Mouse (Mus musculus) liver, embryonic 13.5 days (tissue): Measurements from ENCODE around the gene Tjp2. TPM values are rescaled to one million over a fixed set of nuclear protein-coding genes. Genes with fewer than 3 reads are reported as not detected.

Experiments
- ATAC-seq: fragments of 200-750 bp; cut with Nextera tagmentation; 2 replicates; pipeline ENCODE4 v1.8.0; 2017; ENCODE audit warnings: low read depth, mild to moderate bottlenecking, moderate number of reproducible peaks, moderate library complexity
- DNase-seq: peaks from one replicate; pipeline ENCODE4 v3.0.0; 2022
- H3K27ac ChIP-seq: fragments of 300-500 bp; sonication (generic); 2 replicates; pipeline ENCODE4 v1.5.1; 2015; ENCODE audit warnings: moderate library complexity, mild to moderate bottlenecking, inconsistent platforms
- H3K27me3 ChIP-seq: fragments of 300-500 bp; sonication (generic); 2 replicates; pipeline ENCODE4 v1.6.1; 2015; ENCODE audit warnings: mild to moderate bottlenecking, inconsistent platforms
- H3K36me3 ChIP-seq: fragments of 300-500 bp; sonication (generic); 2 replicates; pipeline ENCODE4 v1.6.1; 2015; ENCODE audit warnings: mild to moderate bottlenecking, inconsistent platforms
- H3K4me1 ChIP-seq: fragments of 300-500 bp; sonication (generic); replicated peaks from 2 replicates; pipeline ENCODE4 v1.6.1; 2015; ENCODE audit warnings: inconsistent platforms
- H3K4me2 ChIP-seq: fragments of 300-500 bp; sonication (generic); 2 replicates; pipeline ENCODE4 v1.6.1; 2015; ENCODE audit warnings: inconsistent platforms, mild to moderate bottlenecking, moderate library complexity
- H3K4me3 ChIP-seq: fragments of 300-500 bp; sonication (generic); replicated peaks from 2 replicates; pipeline ENCODE4 v1.5.1; 2015; ENCODE audit warnings: mild to moderate bottlenecking, inconsistent platforms
- H3K9ac ChIP-seq: fragments of 300-500 bp; sonication (generic); 2 replicates; pipeline ENCODE4 v1.6.1; 2015; ENCODE audit warnings: mild to moderate bottlenecking, inconsistent platforms
- H3K9me3 ChIP-seq: fragments of 300-500 bp; sonication (generic); replicated peaks from 2 replicates; pipeline ENCODE4 v1.6.1; 2016; ENCODE audit warnings: inconsistent platforms
- WGBS: fragments of 180-500 bp; shearing (Covaris S2); methylation state at CpG from one replicate; pipeline ENCODE4 v1.1.7; 2015; ENCODE audit not compliant: insufficient replicate concordance; 5-methylcytosine and 5-hydroxymethylcytosine counted together
- polyA plus RNA-seq: library from polyadenylated mRNA; unstranded; fragments of >200 nt; fragmentation: Nextera tagmentation; extraction: Ambion mirVana; gene quantifications from 2 replicates; pipeline ENCODE4 v1.2.1, GENCODE M21; 2015

Gene Tjp2
- polyA plus RNA-seq, 1 experiment from 2014 or later = 4.7 TPM

DNA sequence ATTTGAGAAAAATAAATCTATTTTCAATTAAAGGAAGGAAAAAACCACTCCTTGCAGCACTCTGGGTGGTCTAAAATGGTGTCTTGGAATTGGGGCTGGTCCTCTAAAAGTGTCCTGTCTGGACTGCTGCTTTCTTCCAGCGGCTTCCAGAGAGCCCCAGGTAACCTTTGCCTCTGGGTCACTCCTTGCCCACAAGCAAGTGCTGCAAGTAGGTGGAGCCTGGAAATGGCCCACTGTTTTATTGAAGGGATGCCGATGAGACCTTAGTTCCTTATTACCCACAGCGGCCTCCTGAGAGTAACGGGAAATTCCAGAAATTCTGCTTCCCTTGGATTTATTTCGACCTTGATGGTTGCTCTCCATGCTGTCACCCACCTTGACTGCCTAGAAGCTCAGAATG lies 170.6 kb downstream of the Tjp2 start:
- Histone ChIP-seq H3K4me1 (no peaks in the 10 kb centered on the region), H3K4me3 (no peak overlapping the region), H3K9me3 (no peaks in the 10 kb centered on the region), H3K27ac (no peak overlapping the region), H3K9ac (no peak overlapping the region), H3K27me3 (no peaks in the 10 kb centered on the region), H3K36me3 (no peaks in the 10 kb centered on the region), H3K4me2 (no peak overlapping the region)
- WGBS = 68% methylated on average over 5 of the region's 5 CpGs
- ATAC-seq = no peak
- DNase-seq = no peak

DNA sequence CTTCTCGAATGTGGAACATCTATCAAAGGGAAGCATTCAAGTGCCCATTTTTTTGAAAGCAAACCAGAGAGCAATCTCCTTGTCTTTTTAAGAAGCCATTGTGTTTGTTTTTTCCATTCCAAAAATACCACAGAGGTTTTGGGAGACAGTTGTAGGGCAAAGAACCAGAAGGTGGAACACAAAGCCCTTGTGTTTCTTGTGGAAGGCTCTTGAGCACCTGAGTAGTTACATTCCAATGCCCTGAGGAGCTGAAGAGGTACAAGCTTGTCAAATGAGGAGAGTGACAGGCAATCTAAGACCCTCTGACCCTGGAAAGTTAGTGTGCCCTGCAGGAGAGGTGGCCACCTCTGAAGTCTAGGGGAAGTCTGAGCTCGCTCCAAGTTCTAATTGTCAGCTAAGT lies 174.3 kb downstream of the Tjp2 start:
- Histone ChIP-seq H3K27me3 (no peaks in the 10 kb centered on the region), H3K4me1 (no peaks in the 10 kb centered on the region), H3K27ac (no peak overlapping the region), H3K9me3 (no peaks in the 10 kb centered on the region), H3K36me3 (no peaks in the 10 kb centered on the region), H3K9ac (no peak overlapping the region), H3K4me2 (no peak overlapping the region), H3K4me3 (no peak overlapping the region)
- 53% methylated on average over 2 of the region's 2 CpGs for WGBS
- no peak for ATAC-seq
- no peak for DNase-seq

DNA sequence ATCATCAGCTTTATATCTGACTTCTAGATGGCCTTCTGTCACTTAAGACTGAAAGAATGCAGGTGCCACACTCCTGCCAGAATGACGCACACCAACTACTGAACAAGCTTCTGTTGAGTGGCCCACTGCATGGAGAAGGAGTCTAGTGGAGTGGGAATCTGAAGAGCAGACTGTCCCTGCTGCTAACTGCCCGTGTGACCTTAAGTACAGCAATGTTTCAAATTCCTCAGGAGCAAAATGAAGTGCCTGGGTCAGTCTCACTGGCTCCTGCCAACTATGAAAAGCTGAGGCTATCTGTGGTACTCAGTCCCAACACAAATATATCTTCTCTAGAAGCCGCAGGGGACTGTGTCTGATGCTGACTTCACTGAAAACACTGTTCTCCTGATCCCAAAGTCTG lies 175.5 kb downstream of the Tjp2 start:
- no peak for DNase-seq
- Histone ChIP-seq H3K4me3 (no peak overlapping the region), H3K27me3 (no peaks in the 10 kb centered on the region), H3K9ac (no peak overlapping the region), H3K4me1 (no peaks in the 10 kb centered on the region), H3K4me2 (no peak overlapping the region), H3K9me3 (no peaks in the 10 kb centered on the region), H3K27ac (no peak overlapping the region), H3K36me3 (no peaks in the 10 kb centered on the region)
- no peak for ATAC-seq
- 57% methylated on average over 3 of the region's 3 CpGs for WGBS

DNA sequence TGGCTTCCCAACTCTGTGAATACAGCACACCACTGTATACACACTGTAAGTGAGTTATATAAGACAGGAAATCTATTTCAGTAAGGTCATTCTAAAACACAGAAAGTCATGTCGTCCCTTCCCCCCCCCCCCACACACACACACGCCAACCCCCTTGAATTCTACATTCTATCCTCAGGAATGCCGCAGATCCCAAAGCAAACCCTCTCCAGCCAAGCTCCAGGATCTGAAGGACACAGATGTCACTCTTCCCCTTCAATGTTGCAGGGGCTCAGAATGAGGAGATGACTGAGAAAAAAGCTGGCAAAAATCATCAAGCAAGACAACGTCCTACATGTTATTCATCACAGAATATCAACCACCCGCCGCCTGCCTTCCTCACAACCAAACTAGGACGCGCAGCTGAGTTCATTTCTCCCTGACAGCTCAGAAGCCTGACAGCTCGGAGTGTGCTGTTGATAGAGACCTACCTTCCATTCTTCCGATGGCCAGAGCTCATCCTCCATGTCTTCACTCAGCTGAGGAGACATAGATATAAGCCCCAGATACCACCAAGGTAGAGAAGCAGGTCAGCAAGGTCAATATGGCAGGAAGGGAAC lies 178.3 kb downstream of the Tjp2 start:
- Histone ChIP-seq H3K36me3 (no peaks in the 10 kb centered on the region), H3K9me3 (no peaks in the 10 kb centered on the region), H3K9ac (no peak overlapping the region), H3K27ac (no peak overlapping the region), H3K4me3 (no peak overlapping the region), H3K4me1 (no peaks in the 10 kb centered on the region), H3K4me2 (no peak overlapping the region), H3K27me3 (no peaks in the 10 kb centered on the region)
- no peak for DNase-seq
- no peak for ATAC-seq
- WGBS = 72% methylated on average over 10 of the region's 10 CpGs

Other genes with a start within 250 kb of the Tjp2 start
- gene Fam189a2, start 194.0 kb downstream of the Tjp2 start, polyA plus RNA-seq = 0.03 and 0.05 TPM in 2 replicates
- 65.6 and 65.7 TPM in 2 replicates for gene Fxn, start 55.6 kb upstream of the Tjp2 start, polyA plus RNA-seq